Mouse (Mus musculus) kidney, embryonic 16.5 days (tissue): ENCODE results near the gene Kansl1. TPM values are rescaled to one million over a fixed set of nuclear protein-coding genes. Genes with fewer than 3 reads are reported as not detected.

ENCODE experiments used
- ATAC-seq: fragments of 200-750 bp; cut with Nextera tagmentation; 2 replicates; pipeline ENCODE4 v1.8.0; 2017; ENCODE audit warnings: moderate TSS enrichment; ENCODE audit not compliant: low FRiP score, low TSS enrichment
- H3K27ac ChIP-seq: fragments of 300-500 bp; sonication (generic); 2 replicates; pipeline ENCODE4 v1.5.1; 2014; ENCODE audit warnings: low read length
- H3K27me3 ChIP-seq: fragments of 300-500 bp; sonication (generic); 2 replicates; pipeline ENCODE4 v1.6.1; 2014; ENCODE audit warnings: low read length, control low read depth, mixed read lengths; ENCODE audit not compliant: insufficient read depth
- H3K36me3 ChIP-seq: fragments of 300-500 bp; sonication (generic); 2 replicates; pipeline ENCODE4 v1.6.1; 2014; ENCODE audit warnings: low read length, control low read depth, mixed read lengths; ENCODE audit not compliant: insufficient read depth
- H3K4me1 ChIP-seq: fragments of 300-500 bp; sonication (generic); 2 replicates; pipeline ENCODE4 v1.6.1; 2014; ENCODE audit warnings: low read length, control low read depth, mixed read lengths; ENCODE audit not compliant: insufficient read depth
- H3K4me2 ChIP-seq: fragments of 300-500 bp; sonication (generic); replicated peaks from 2 replicates; pipeline ENCODE4 v1.6.1; 2014; ENCODE audit warnings: low read depth, low read length
- H3K4me3 ChIP-seq: fragments of 300-500 bp; sonication (generic); 2 replicates; pipeline ENCODE4 v1.5.1; 2014; ENCODE audit warnings: mild to moderate bottlenecking, low read length
- H3K9ac ChIP-seq: fragments of 300-500 bp; sonication (generic); replicated peaks from 2 replicates; pipeline ENCODE4 v1.6.1; 2014; ENCODE audit warnings: low read length
- H3K9me3 ChIP-seq: fragments of 300-500 bp; sonication (generic); 2 replicates; pipeline ENCODE4 v1.6.1; 2016; ENCODE audit warnings: low read length, control low read depth
- WGBS: fragments of 180-500 bp; shearing (Covaris S2); extraction: QIAGEN DNeasy Blood & Tissue Kit; methylation state at CpG from one replicate; pipeline ENCODE4 v1.1.7; 2014; 5-methylcytosine and 5-hydroxymethylcytosine counted together
- polyA plus RNA-seq: library from polyadenylated mRNA; unstranded; fragments of >200 nt; fragmentation: Nextera tagmentation; extraction: Ambion mirVana; gene quantifications from 2 replicates; pipeline ENCODE4 v1.2.1, GENCODE M21; 2015

Gene Kansl1
- polyA plus RNA-seq, 1 experiment from 2014 or later: 22.5 TPM

- WGBS: 91% methylated on average over 7 of the region's 7 CpGs
- Histone ChIP-seq H3K9me3 (no peaks in the 10 kb centered on the region), H3K27ac (no peak overlapping the region), H3K27me3 (peaks cover 6% of the 10 kb centered on the region), H3K36me3 (no peaks in the 10 kb centered on the region), H3K4me2 (no peak overlapping the region), H3K9ac (no peak overlapping the region), H3K4me3 (no peak overlapping the region), H3K4me1 (no peaks in the 10 kb centered on the region; the same call in 1 of the 2 replicates)
- no peak for ATAC-seq
These were observed 162.9 kb downstream of the Kansl1 start for GRCm38 (mm10) chr11:104305711-104306110.

GRCm38 (mm10) chr11:104303088-104303960 is 165.3 kb downstream of the Kansl1 start:
- H3K9ac ChIP-seq: no peak overlapping the region
- no peaks in the 10 kb centered on the region for H3K27me3 ChIP-seq
- H3K36me3 ChIP-seq: no peaks in the 10 kb centered on the region
- no peak overlapping the region for H3K4me3 ChIP-seq
- H3K27ac ChIP-seq: no peak overlapping the region
- no peak for ATAC-seq
- H3K9me3 ChIP-seq: no peaks in the 10 kb centered on the region
- 75% methylated on average over 8 of the region's 8 CpGs for WGBS
- H3K4me2 ChIP-seq: no peak overlapping the region
- no peaks in the 10 kb centered on the region; the same call in 1 of the 2 replicates for H3K4me1 ChIP-seq

DNA sequence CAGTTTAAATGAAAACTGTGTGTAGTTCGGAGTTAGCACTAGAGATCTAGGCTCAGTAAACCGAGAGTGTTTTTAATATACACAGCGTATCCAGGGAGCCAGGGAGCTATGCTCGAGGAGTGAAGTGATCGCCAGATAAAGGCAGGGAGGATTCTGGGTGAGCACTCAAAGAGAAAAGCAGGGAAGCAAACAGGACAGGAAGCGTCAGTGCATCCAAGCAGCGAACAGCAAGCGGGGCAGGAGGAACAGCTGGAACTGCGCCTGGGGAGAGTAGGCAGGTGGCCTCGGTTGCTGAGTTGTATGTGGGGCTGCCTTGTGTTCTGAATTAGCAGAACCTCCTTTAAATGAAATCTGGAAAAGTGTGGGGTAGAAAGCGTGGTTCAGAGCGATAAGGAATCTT is 166.0 kb downstream of the Kansl1 start:
- H3K9me3 ChIP-seq: no peaks in the 10 kb centered on the region
- ATAC-seq: no peak
- no peak overlapping the region for H3K27ac ChIP-seq
- no peak overlapping the region for H3K9ac ChIP-seq
- H3K4me1 ChIP-seq: no peaks in the 10 kb centered on the region; the same call in 1 of the 2 replicates
- WGBS: 44% methylated on average over 12 of the region's 12 CpGs
- no peaks in the 10 kb centered on the region for H3K36me3 ChIP-seq
- no peak overlapping the region for H3K4me2 ChIP-seq
- H3K27me3 ChIP-seq: no peaks in the 10 kb centered on the region
- H3K4me3 ChIP-seq: no peak overlapping the region

DNA sequence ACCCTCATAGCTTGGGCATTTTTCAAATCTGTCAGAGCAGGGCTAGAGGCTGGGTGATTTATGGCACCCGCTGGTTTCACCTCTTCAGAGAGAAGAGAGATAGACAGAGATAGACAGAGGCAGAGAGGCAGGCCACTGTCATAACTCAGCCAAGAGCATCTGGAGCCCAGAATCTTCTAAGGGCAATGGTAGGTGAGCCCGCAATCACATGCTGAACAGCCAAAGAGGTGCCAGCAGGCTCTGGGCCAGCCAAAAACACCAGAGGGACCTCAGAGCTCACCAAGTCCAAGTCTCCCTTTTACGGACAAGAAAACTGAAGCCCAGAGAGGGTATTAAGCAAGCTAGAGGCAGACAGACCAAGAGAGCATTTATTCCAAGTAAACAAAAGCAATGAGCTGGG is 171.0 kb downstream of the Kansl1 start:
- WGBS: 83% methylated on average over 3 of the region's 3 CpGs
- H3K27me3 ChIP-seq: no peaks in the 10 kb centered on the region
- H3K36me3 ChIP-seq: no peaks in the 10 kb centered on the region
- H3K9me3 ChIP-seq: no peaks in the 10 kb centered on the region
- peaks cover 7% of the 10 kb centered on the region for H3K4me1 ChIP-seq
- ATAC-seq: no peak
- no peak overlapping the region for H3K4me2 ChIP-seq
- no peak overlapping the region for H3K9ac ChIP-seq
- no peak overlapping the region for H3K27ac ChIP-seq
- no peak overlapping the region for H3K4me3 ChIP-seq

GRCm38 (mm10) chr11:104295656-104296055 is 173.0 kb downstream of the Kansl1 start:
- 0 out of 2 replicates have a peak, but pooled peaks have one; percentile 62 for ATAC-seq
- WGBS: 11% methylated on average over 6 of the region's 6 CpGs
- no peaks in the 10 kb centered on the region for H3K27me3 ChIP-seq
- no peak overlapping the region for H3K4me2 ChIP-seq
- H3K9me3 ChIP-seq: no peaks in the 10 kb centered on the region
- no peak overlapping the region for H3K27ac ChIP-seq
- no peaks in the 10 kb centered on the region for H3K36me3 ChIP-seq
- no peak overlapping the region for H3K4me3 ChIP-seq
- peaks cover 7% of the 10 kb centered on the region for H3K4me1 ChIP-seq
- H3K9ac ChIP-seq: no peak overlapping the region

DNA sequence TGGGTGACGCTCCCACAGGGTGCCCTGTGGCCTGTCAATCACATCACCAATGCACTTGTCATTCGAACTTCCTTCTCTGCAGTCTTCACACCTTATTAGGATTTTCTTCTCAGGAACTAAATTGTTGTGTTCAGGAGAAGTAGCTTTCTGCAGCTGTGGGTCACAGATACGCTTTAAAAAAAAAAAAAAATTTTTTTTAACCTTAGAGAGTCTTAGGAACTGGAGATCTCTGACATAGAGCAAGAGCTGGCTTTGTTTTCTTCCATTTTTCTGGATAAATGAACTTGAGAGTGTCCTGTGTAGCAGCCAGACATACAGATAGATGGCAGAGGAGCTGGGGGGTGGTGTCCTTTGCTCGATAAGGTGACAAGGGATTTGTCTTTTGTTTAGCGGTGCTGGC is 173.5 kb downstream of the Kansl1 start:
- H3K4me3 ChIP-seq: no peak overlapping the region
- no peak overlapping the region for H3K9ac ChIP-seq
- H3K4me2 ChIP-seq: no peak overlapping the region
- no peak for ATAC-seq
- H3K27ac ChIP-seq: no peak overlapping the region
- no peaks in the 10 kb centered on the region for H3K36me3 ChIP-seq
- no peaks in the 10 kb centered on the region for H3K27me3 ChIP-seq
- 49% methylated on average over 5 of the region's 5 CpGs for WGBS
- peaks cover 7% of the 10 kb centered on the region for H3K4me1 ChIP-seq
- no peaks in the 10 kb centered on the region for H3K9me3 ChIP-seq

DNA sequence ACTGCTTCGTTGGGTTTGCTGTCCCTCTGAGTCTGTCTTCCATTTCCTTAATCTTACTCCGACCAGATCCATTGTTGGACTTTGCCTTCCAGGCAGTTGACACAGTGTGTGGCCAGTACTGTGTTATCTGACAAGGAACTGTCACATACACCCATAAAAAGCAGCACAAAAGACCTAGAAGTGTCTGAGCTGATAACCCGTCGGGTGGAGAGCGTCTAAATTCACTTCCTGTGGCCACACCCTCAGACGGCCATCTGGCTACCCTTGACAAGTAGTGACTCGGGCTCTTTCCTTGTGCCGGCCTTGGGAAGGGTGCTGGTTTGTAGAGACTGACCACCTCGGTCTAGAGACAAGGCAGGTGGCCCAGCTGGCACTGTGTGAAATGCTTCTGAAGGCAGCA is 175.4 kb downstream of the Kansl1 start:
- Histone ChIP-seq H3K36me3 (no peaks in the 10 kb centered on the region), H3K9ac (no peak overlapping the region), H3K9me3 (no peaks in the 10 kb centered on the region), H3K27me3 (no peaks in the 10 kb centered on the region), H3K4me2 (no peak overlapping the region), H3K4me3 (no peak overlapping the region), H3K4me1 (peaks cover 12% of the 10 kb centered on the region), H3K27ac (no peak overlapping the region)
- ATAC-seq: no peak
- WGBS: 55% methylated on average over 9 of the region's 9 CpGs

- Histone ChIP-seq H3K27ac (no peak overlapping the region), H3K27me3 (no peaks in the 10 kb centered on the region), H3K9ac (no peak overlapping the region), H3K4me2 (no peak overlapping the region), H3K9me3 (no peaks in the 10 kb centered on the region), H3K4me1 (peaks cover 12% of the 10 kb centered on the region), H3K4me3 (no peak overlapping the region), H3K36me3 (no peaks in the 10 kb centered on the region)
- no peak for ATAC-seq
- WGBS: 88% methylated on average over 7 of the region's 7 CpGs
These were observed 176.0 kb downstream of the Kansl1 start for GRCm38 (mm10) chr11:104292443-104293220.

DNA sequence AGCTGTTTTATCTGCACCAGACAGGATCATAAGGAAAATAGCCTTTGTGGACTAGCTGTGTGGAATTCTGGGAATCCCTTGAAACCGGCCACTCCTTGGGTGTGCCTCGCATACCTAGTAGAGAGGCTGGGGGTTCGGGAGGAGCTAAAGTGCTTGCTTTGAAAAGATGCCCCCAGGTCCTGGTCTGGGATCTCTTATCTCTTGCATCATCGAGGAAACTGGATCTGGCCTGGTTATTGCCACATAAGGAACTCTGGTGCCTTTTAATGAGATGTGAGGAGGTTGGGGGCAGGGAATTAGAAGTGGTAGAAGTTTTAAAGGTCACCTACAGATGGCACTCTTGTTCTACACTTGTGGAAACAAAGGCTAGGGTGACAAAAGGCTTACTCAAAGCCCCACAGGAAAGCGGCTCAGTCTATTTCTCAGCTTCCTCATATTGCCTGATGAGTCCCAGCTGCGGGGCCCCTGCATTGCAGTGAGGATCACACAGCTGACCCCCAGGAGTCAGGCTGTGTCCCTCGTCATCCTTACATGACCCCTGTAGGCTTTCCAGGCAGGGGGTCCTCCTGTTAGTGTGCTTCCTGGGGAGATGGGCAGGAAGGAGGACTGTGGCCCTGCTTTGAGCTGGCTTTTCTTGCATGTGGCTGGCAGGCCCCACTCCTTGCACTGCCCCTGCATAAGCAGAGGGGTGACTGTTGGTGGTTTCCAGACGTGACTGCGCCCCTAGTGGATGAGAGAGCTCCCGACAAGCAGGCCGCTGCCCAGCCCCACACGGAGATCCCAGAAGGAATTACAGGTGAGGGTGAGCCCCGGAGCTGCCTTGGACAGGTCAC is 179.2 kb downstream of the Kansl1 start:
- WGBS: 17% methylated on average over 13 of the region's 13 CpGs
- peak overlapping the region; percentile 48 for H3K27ac ChIP-seq
- H3K36me3 ChIP-seq: no peaks in the 10 kb centered on the region
- H3K9ac ChIP-seq: no peak overlapping the region
- no peaks in the 10 kb centered on the region for H3K27me3 ChIP-seq
- H3K4me3 ChIP-seq: no peak overlapping the region
- peak; percentile 69 for ATAC-seq
- no peak overlapping the region for H3K4me2 ChIP-seq
- H3K9me3 ChIP-seq: no peaks in the 10 kb centered on the region
- peaks cover 6% of the 10 kb centered on the region; the same call in 1 of the 2 replicates for H3K4me1 ChIP-seq
